Mouse (Mus musculus) liver, embryonic 15.5 days (tissue): ENCODE data around the gene Tbxas1. TPM values are rescaled to one million over a fixed set of nuclear protein-coding genes. Genes with fewer than 3 reads are reported as not detected.

Experiments used
- ATAC-seq: fragments of 200-750 bp; cut with Nextera tagmentation; 2 replicates; pipeline ENCODE4 v1.8.0; 2017; ENCODE audit warnings: moderate number of reproducible peaks, mild to moderate bottlenecking, moderate library complexity; ENCODE audit not compliant: insufficient read depth
- H3K27ac ChIP-seq: fragments of 300-500 bp; sonication (generic); replicated peaks from 2 replicates; pipeline ENCODE4 v1.5.1; 2015; ENCODE audit warnings: mild to moderate bottlenecking, inconsistent platforms
- H3K27me3 ChIP-seq: fragments of 300-500 bp; sonication (generic); 2 replicates; pipeline ENCODE4 v1.6.1; 2015; ENCODE audit warnings: mild to moderate bottlenecking, inconsistent platforms
- H3K36me3 ChIP-seq: fragments of 300-500 bp; sonication (generic); replicated peaks from 2 replicates; pipeline ENCODE4 v1.6.1; 2015; ENCODE audit warnings: moderate library complexity, mild to moderate bottlenecking, inconsistent platforms
- H3K4me1 ChIP-seq: fragments of 300-500 bp; sonication (generic); replicated peaks from 2 replicates; pipeline ENCODE4 v1.6.1; 2015; ENCODE audit warnings: inconsistent platforms
- H3K4me2 ChIP-seq: fragments of 300-500 bp; sonication (generic); 2 replicates; pipeline ENCODE4 v1.6.1; 2015; ENCODE audit warnings: moderate library complexity, mild to moderate bottlenecking, inconsistent platforms
- H3K4me3 ChIP-seq: fragments of 300-500 bp; sonication (generic); replicated peaks from 2 replicates; pipeline ENCODE4 v1.5.1; 2015; ENCODE audit warnings: mild to moderate bottlenecking, inconsistent platforms
- H3K9ac ChIP-seq: fragments of 300-500 bp; sonication (generic); 2 replicates; pipeline ENCODE4 v1.6.1; 2015; ENCODE audit warnings: moderate library complexity, mild to moderate bottlenecking, inconsistent platforms
- H3K9me3 ChIP-seq: fragments of 300-500 bp; sonication (generic); replicated peaks from 2 replicates; pipeline ENCODE4 v1.6.1; 2016; ENCODE audit warnings: inconsistent platforms
- WGBS: fragments of 180-500 bp; shearing (Covaris S2); methylation state at CpG from one replicate; pipeline ENCODE4 v1.1.7; 2015; ENCODE audit warnings: mixed read lengths; ENCODE audit not compliant: insufficient replicate concordance; 5-methylcytosine and 5-hydroxymethylcytosine counted together
- polyA plus RNA-seq: library from polyadenylated mRNA; unstranded; fragments of >200 nt; fragmentation: Nextera tagmentation; extraction: Ambion mirVana; gene quantifications from 2 replicates; pipeline ENCODE4 v1.2.1, GENCODE M21; 2015

Tbxas1 gene
- polyA plus RNA-seq, 1 experiment from 2014 or later = 9.0 TPM

GRCm38 (mm10) chr6:38974536-38975268, 99.5 kb downstream of the Tbxas1 start:
- 0 out of 2 replicates have a peak, but pooled peaks cover 3% of the 10 kb centered on the region for H3K27me3 ChIP-seq
- no peak overlapping the region for H3K4me2 ChIP-seq
- no peak overlapping the region for H3K9ac ChIP-seq
- H3K27ac ChIP-seq = 0 out of 2 replicates have a peak overlapping the region, but pooled peaks have one; percentile 45
- H3K9me3 ChIP-seq = no peaks in the 10 kb centered on the region
- H3K4me1 ChIP-seq = peaks cover 29% of the 10 kb centered on the region
- H3K4me3 ChIP-seq = no peak overlapping the region
- no peak for ATAC-seq
- H3K36me3 ChIP-seq = no peaks in the 10 kb centered on the region
- 59% methylated on average over 8 of the region's 8 CpGs for WGBS

GRCm38 (mm10) chr6:38975866-38976265, 100.7 kb downstream of the Tbxas1 start:
- WGBS = 79% methylated on average over 4 of the region's 4 CpGs
- no peak overlapping the region for H3K4me2 ChIP-seq
- H3K27ac ChIP-seq = no peak overlapping the region
- H3K27me3 ChIP-seq = peaks cover 9% of the 10 kb centered on the region
- H3K4me3 ChIP-seq = no peak overlapping the region
- no peaks in the 10 kb centered on the region for H3K9me3 ChIP-seq
- no peak for ATAC-seq
- H3K4me1 ChIP-seq = peaks cover 29% of the 10 kb centered on the region
- H3K36me3 ChIP-seq = no peaks in the 10 kb centered on the region
- no peak overlapping the region for H3K9ac ChIP-seq

GRCm38 (mm10) chr6:38976355-38976754, 101.2 kb downstream of the Tbxas1 start:
- no peak overlapping the region for H3K9ac ChIP-seq
- 59% methylated on average over 2 of the region's 2 CpGs for WGBS
- no peaks in the 10 kb centered on the region for H3K9me3 ChIP-seq
- no peak overlapping the region for H3K4me2 ChIP-seq
- H3K27me3 ChIP-seq = peaks cover 14% of the 10 kb centered on the region
- ATAC-seq = no peak
- no peak overlapping the region for H3K4me3 ChIP-seq
- peaks cover 29% of the 10 kb centered on the region for H3K4me1 ChIP-seq
- H3K36me3 ChIP-seq = no peaks in the 10 kb centered on the region
- H3K27ac ChIP-seq = no peak overlapping the region

- peaks cover 36% of the 10 kb centered on the region for H3K4me1 ChIP-seq
- no peak overlapping the region for H3K4me2 ChIP-seq
- H3K9ac ChIP-seq = no peak overlapping the region
- ATAC-seq = no peak
- H3K36me3 ChIP-seq = no peaks in the 10 kb centered on the region
- peaks cover 48% of the 10 kb centered on the region for H3K27me3 ChIP-seq
- H3K27ac ChIP-seq = no peak overlapping the region
- no peaks in the 10 kb centered on the region for H3K9me3 ChIP-seq
- no peak overlapping the region for H3K4me3 ChIP-seq
- WGBS = 30% methylated on average over 11 of the region's 11 CpGs
These were observed 105.9 kb downstream of the Tbxas1 start for GRCm38 (mm10) chr6:38980921-38981715.

- Histone ChIP-seq H3K9me3 (no peaks in the 10 kb centered on the region), H3K36me3 (no peaks in the 10 kb centered on the region), H3K27ac (no peak overlapping the region), H3K27me3 (peaks cover 55% of the 10 kb centered on the region), H3K4me2 (no peak overlapping the region), H3K9ac (no peak overlapping the region), H3K4me1 (peaks cover 32% of the 10 kb centered on the region), H3K4me3 (no peak overlapping the region)
- ATAC-seq = no peak
- 25% methylated on average over 8 of the region's 8 CpGs for WGBS
These were observed 106.9 kb downstream of the Tbxas1 start for GRCm38 (mm10) chr6:38982071-38982470.

GRCm38 (mm10) chr6:38982656-38983055, 107.5 kb downstream of the Tbxas1 start:
- Histone ChIP-seq H3K4me3 (no peak overlapping the region), H3K9ac (no peak overlapping the region), H3K4me1 (peaks cover 32% of the 10 kb centered on the region), H3K36me3 (no peaks in the 10 kb centered on the region), H3K9me3 (no peaks in the 10 kb centered on the region), H3K27ac (no peak overlapping the region), H3K27me3 (peaks cover 55% of the 10 kb centered on the region), H3K4me2 (no peak overlapping the region)
- ATAC-seq = no peak
- 33% methylated on average over 4 of the region's 4 CpGs for WGBS

- Histone ChIP-seq H3K27ac (no peak overlapping the region), H3K27me3 (peaks cover 58% of the 10 kb centered on the region), H3K4me1 (peaks cover 32% of the 10 kb centered on the region), H3K36me3 (no peaks in the 10 kb centered on the region), H3K9ac (no peak overlapping the region), H3K4me2 (no peak overlapping the region), H3K9me3 (no peaks in the 10 kb centered on the region), H3K4me3 (no peak overlapping the region)
- WGBS = 57% methylated on average over 7 of the region's 7 CpGs
- ATAC-seq = no peak
These were observed 107.9 kb downstream of the Tbxas1 start for GRCm38 (mm10) chr6:38983060-38983459.

GRCm38 (mm10) chr6:38984626-38985025, 109.4 kb downstream of the Tbxas1 start:
- Histone ChIP-seq H3K36me3 (no peaks in the 10 kb centered on the region), H3K4me3 (no peak overlapping the region), H3K27me3 (peaks cover 58% of the 10 kb centered on the region), H3K9me3 (no peaks in the 10 kb centered on the region), H3K27ac (no peak overlapping the region), H3K4me2 (no peak overlapping the region), H3K9ac (no peak overlapping the region), H3K4me1 (peaks cover 32% of the 10 kb centered on the region)
- 71% methylated on average over 2 of the region's 2 CpGs for WGBS
- no peak for ATAC-seq

GRCm38 (mm10) chr6:38986641-38987040, 111.4 kb downstream of the Tbxas1 start:
- Histone ChIP-seq H3K27me3 (peaks cover 43% of the 10 kb centered on the region), H3K9ac (no peak overlapping the region), H3K27ac (no peak overlapping the region), H3K9me3 (no peaks in the 10 kb centered on the region), H3K4me3 (no peak overlapping the region), H3K36me3 (no peaks in the 10 kb centered on the region), H3K4me1 (peaks cover 25% of the 10 kb centered on the region), H3K4me2 (no peak overlapping the region)
- no peak for ATAC-seq
- WGBS = 64% methylated on average over 10 of the region's 10 CpGs

- Histone ChIP-seq H3K9me3 (no peaks in the 10 kb centered on the region), H3K9ac (no peak overlapping the region), H3K4me2 (0 out of 2 replicates have a peak overlapping the region, but pooled peaks have one; percentile 4), H3K27me3 (peaks cover 4% of the 10 kb centered on the region; the same call in 1 of the 2 replicates), H3K4me1 (peaks cover 18% of the 10 kb centered on the region), H3K4me3 (no peak overlapping the region), H3K36me3 (no peaks in the 10 kb centered on the region), H3K27ac (0 out of 2 replicates have a peak overlapping the region, but pooled peaks have one; percentile 29)
- 10% methylated on average over 4 of the region's 4 CpGs for WGBS
- peak; percentile 83 for ATAC-seq
These were observed 116.8 kb downstream of the Tbxas1 start for GRCm38 (mm10) chr6:38992016-38992415.

GRCm38 (mm10) chr6:38995774-38996173, 120.6 kb downstream of the Tbxas1 start:
- no peak for ATAC-seq
- Histone ChIP-seq H3K27ac (no peak overlapping the region), H3K4me2 (no peak overlapping the region), H3K27me3 (no peaks in the 10 kb centered on the region), H3K9me3 (no peaks in the 10 kb centered on the region), H3K9ac (no peak overlapping the region), H3K4me3 (no peak overlapping the region), H3K4me1 (peaks cover 18% of the 10 kb centered on the region), H3K36me3 (no peaks in the 10 kb centered on the region)
- WGBS = 44% methylated on average over 3 of the region's 3 CpGs
